ENCODE assay signal across 7 mouse cellular contexts in genomic region chr13:45962776-45963175, GRCm38 (mm10). TPM values are rescaled to one million over a fixed set of nuclear protein-coding genes. Genes with fewer than 3 reads are reported as not detected.
DNase-seq lines count a peak whose midpoint lies in the region; ATAC-seq lines count a peak whose summit lies in the region.

No protein-coding gene starts in this region.

- DNase-seq in neural tube, embryonic 11.5 days (ENCODE audit: low spot score): no peak
- DNase-seq in neural tube, embryonic 10.5 days (ENCODE audit: extremely low spot score, low spot score): no peak
- no peak for DNase-seq in liver, embryonic 11.5 days (ENCODE audit: low spot score)
- DNase-seq in testis, postnatal 14 days (ENCODE audit: low spot score): no peak
- no peak for DNase-seq in spleen, postnatal 36 days (ENCODE audit: low spot score in 2 of 2)
- DNase-seq in layer of hippocampus, postnatal 36 days: no peak

- H3K4me1 ChIP-seq in neural tube, embryonic 11.5 days (ENCODE audit: control insufficient read depth, insufficient read depth, low read length): peaks cover 5% of the 10 kb centered on the region; the same call in 1 of the 2 replicates
- H3K4me1 ChIP-seq in forebrain, embryonic 13.5 days: peaks cover 48% of the 10 kb centered on the region
- peaks cover 17% of the 10 kb centered on the region for H3K4me1 ChIP-seq in liver, embryonic 11.5 days (replicated peaks; ENCODE audit: control insufficient read depth, insufficient read depth, low read length)

- WGBS in neural tube, embryonic 11.5 days: 9% methylated on average over 5 of the region's 5 CpGs
- WGBS in forebrain, embryonic 13.5 days: 5% methylated on average over 5 of the region's 5 CpGs
- WGBS in liver, embryonic 11.5 days: 11% methylated on average over 5 of the region's 5 CpGs

- no peaks in the 10 kb centered on the region for H3K36me3 ChIP-seq in neural tube, embryonic 11.5 days (ENCODE audit: control insufficient read depth, insufficient read depth, low read length)
- H3K36me3 ChIP-seq in forebrain, embryonic 13.5 days (ENCODE audit: poor library complexity, severe bottlenecking): no peaks in the 10 kb centered on the region
- no peaks in the 10 kb centered on the region for H3K36me3 ChIP-seq in liver, embryonic 11.5 days (ENCODE audit: control insufficient read depth, insufficient read depth, low read length)

- ATAC-seq in neural tube, embryonic 11.5 days (ENCODE audit: insufficient read depth, low FRiP score, low TSS enrichment): no peak
- no peak for ATAC-seq in forebrain, embryonic 13.5 days
- no peak for ATAC-seq in liver, embryonic 11.5 days (replicated peaks; ENCODE audit: low FRiP score)

- H3K4me3 ChIP-seq in neural tube, embryonic 11.5 days (ENCODE audit: low read depth, low read length): peak overlapping the region; percentile 82
- peak overlapping the region; percentile 88 for H3K4me3 ChIP-seq in forebrain, embryonic 13.5 days
- peak overlapping the region; percentile 91 for H3K4me3 ChIP-seq in liver, embryonic 11.5 days (ENCODE audit: low read depth, low read length)

- H3K9ac ChIP-seq in neural tube, embryonic 11.5 days (ENCODE audit: low read length): peak overlapping the region; percentile 85; the same call in 1 of the 2 replicates
- H3K9ac ChIP-seq in forebrain, embryonic 13.5 days: peak overlapping the region; percentile 94
- H3K9ac ChIP-seq in liver, embryonic 11.5 days (ENCODE audit: low read depth, low read length): peak overlapping the region; percentile 88

- H3K9me3 ChIP-seq in neural tube, embryonic 11.5 days (ENCODE audit: control insufficient read depth, low read length): no peaks in the 10 kb centered on the region
- no peaks in the 10 kb centered on the region for H3K9me3 ChIP-seq in forebrain, embryonic 13.5 days (replicated peaks)
- no peaks in the 10 kb centered on the region for H3K9me3 ChIP-seq in liver, embryonic 11.5 days (ENCODE audit: control insufficient read depth, low read length)

- no peak overlapping the region for H3K27ac ChIP-seq in neural tube, embryonic 11.5 days (ENCODE audit: low read depth, low read length)
- peak overlapping the region; percentile 98 for H3K27ac ChIP-seq in forebrain, embryonic 13.5 days
- H3K27ac ChIP-seq in liver, embryonic 11.5 days (ENCODE audit: low read depth, low read length): no peak overlapping the region

- peak overlapping the region; percentile 80 for H3K4me2 ChIP-seq in neural tube, embryonic 11.5 days (ENCODE audit: low read depth)
- peak overlapping the region; percentile 93 for H3K4me2 ChIP-seq in forebrain, embryonic 13.5 days
- peak overlapping the region; percentile 98 for H3K4me2 ChIP-seq in liver, embryonic 11.5 days

- 0 out of 2 replicates have a peak, but pooled peaks cover 2% of the 10 kb centered on the region for H3K27me3 ChIP-seq in neural tube, embryonic 11.5 days (ENCODE audit: control insufficient read depth, insufficient read depth, low read length)
- no peaks in the 10 kb centered on the region; the same call in 1 of the 2 replicates for H3K27me3 ChIP-seq in forebrain, embryonic 13.5 days
- no peaks in the 10 kb centered on the region; the same call in 1 of the 2 replicates for H3K27me3 ChIP-seq in liver, embryonic 11.5 days (replicated peaks; ENCODE audit: control insufficient read depth, insufficient read depth, low read length)

RNA-seq across cellular contexts. Expression of gene Atxn1, which starts 2.0 kb away (rescaled TPM):
- polyA plus RNA-seq in neural tube, embryonic 11.5 days (2014; fragmentation: Nextera tagmentation; extraction: Ambion mirVana): 1.1 and 1.5 TPM in 2 replicates
- 7.7 and 8.7 TPM in 2 replicates for polyA plus RNA-seq in forebrain, embryonic 13.5 days (2015; fragmentation: Nextera tagmentation; extraction: Ambion mirVana)
- 1.6 and 2.3 TPM in 2 replicates for polyA plus RNA-seq in liver, embryonic 11.5 days (2014; fragmentation: Nextera tagmentation; extraction: Ambion mirVana)
- total RNA-seq in layer of hippocampus, postnatal 36 days (2021): 100 to 1,000 TPM; 126 to 156 TPM
